Mouse (Mus musculus) lung, embryonic 14.5 days (tissue): Measurements from ENCODE around the gene Lin28a. TPM values are rescaled to one million over a fixed set of nuclear protein-coding genes. Genes with fewer than 3 reads are reported as not detected.

ENCODE experiments used
- ATAC-seq: fragments of 200-750 bp; cut with Nextera tagmentation; 2 replicates; pipeline ENCODE4 v1.8.0; 2017; ENCODE audit warnings: mild to moderate bottlenecking, moderate TSS enrichment, moderate library complexity; ENCODE audit not compliant: insufficient read depth
- DNase-seq: peaks from one replicate; pipeline ENCODE4 v3.0.0-alpha.2; 2015
- H3K27ac ChIP-seq: fragments of 300-500 bp; sonication (generic); 2 replicates; pipeline ENCODE4 v1.5.1; 2014; ENCODE audit warnings: low read depth, mild to moderate bottlenecking, moderate library complexity
- H3K27me3 ChIP-seq: fragments of 300-500 bp; sonication (generic); 2 replicates; pipeline ENCODE4 v1.6.1; 2014; ENCODE audit warnings: low read length, control low read depth; ENCODE audit not compliant: insufficient read depth
- H3K36me3 ChIP-seq: fragments of 300-500 bp; sonication (generic); 2 replicates; pipeline ENCODE4 v1.6.1; 2014; ENCODE audit warnings: control low read depth; ENCODE audit not compliant: insufficient read depth
- H3K4me1 ChIP-seq: fragments of 300-500 bp; sonication (generic); 2 replicates; pipeline ENCODE4 v1.6.1; 2014; ENCODE audit warnings: antibody characterized with exemption, control low read depth; ENCODE audit not compliant: insufficient read depth
- H3K4me2 ChIP-seq: fragments of 300-500 bp; sonication (generic); 2 replicates; pipeline ENCODE4 v1.6.1; 2014; ENCODE audit warnings: mild to moderate bottlenecking
- H3K4me3 ChIP-seq: fragments of 300-500 bp; sonication (generic); 2 replicates; pipeline ENCODE4 v1.5.1; 2014; ENCODE audit warnings: low read depth, low read length
- H3K9ac ChIP-seq: fragments of 300-500 bp; sonication (generic); 2 replicates; pipeline ENCODE4 v1.6.1; 2014
- H3K9me3 ChIP-seq: fragments of 300-500 bp; sonication (generic); 2 replicates; pipeline ENCODE4 v1.6.1; 2016; ENCODE audit warnings: low read depth, low read length, control low read depth
- CTCF ChIP-seq: IDR thresholded peaks from 2 replicates; pipeline ENCODE4 v1.5.1; 2016; ENCODE audit warnings: antibody characterized with exemption, low read depth
- WGBS: fragments of 180-500 bp; shearing (Covaris S2); extraction: QIAGEN DNeasy Blood & Tissue Kit; methylation state at CpG from one replicate; pipeline ENCODE4 v1.1.7; 2014; 5-methylcytosine and 5-hydroxymethylcytosine counted together
- polyA plus RNA-seq: library from polyadenylated mRNA; unstranded; fragments of >200 nt; fragmentation: Nextera tagmentation; extraction: Ambion mirVana; gene quantifications from 2 replicates; pipeline ENCODE4 v1.2.1, GENCODE M21; 2014

Lin28a gene
- polyA plus RNA-seq, 1 experiment from 2014 or later: not detected

DNA sequence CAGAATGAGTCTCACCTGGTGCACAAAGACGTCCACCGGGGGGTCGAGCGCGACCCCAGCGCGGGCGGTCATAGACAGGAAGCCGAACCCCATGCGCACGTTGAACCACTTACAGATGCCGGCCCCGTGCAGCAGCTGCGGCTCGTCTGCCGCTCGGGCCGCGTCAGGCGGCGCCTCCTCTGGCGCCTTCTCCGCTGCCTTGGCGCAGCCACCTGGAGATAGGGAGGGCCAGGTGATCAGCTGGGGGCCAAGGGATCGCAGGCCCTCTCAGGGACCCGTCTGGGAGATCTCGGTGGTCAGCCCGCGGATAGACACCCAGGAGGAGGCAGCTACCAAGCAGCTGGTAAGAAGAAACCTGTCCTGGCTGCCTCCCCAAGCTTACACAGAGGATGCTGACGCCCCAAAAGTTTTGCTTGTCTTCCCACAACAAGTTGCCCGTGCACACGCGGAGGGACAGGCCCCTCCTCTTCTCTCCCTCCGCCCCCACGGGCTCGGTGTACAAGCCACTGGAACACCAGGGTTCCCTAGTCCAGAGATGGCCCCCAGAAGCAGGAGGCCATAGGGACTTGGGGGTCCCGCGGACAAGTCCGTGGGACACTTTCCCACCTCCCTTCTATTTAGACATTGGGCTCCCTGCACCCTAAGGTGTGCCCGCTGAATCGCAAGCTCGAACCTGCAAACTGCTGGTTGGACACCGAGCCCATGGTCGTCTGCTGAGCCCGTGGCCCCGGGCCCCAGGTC lies 433 bp downstream of the Lin28a start:
- Histone ChIP-seq H3K27ac (no peak overlapping the region), H3K4me1 (no peaks in the 10 kb centered on the region), H3K9ac (no peak overlapping the region), H3K9me3 (no peaks in the 10 kb centered on the region), H3K4me2 (peak overlapping the region; percentile 45), H3K4me3 (peak overlapping the region; percentile 21), H3K36me3 (no peaks in the 10 kb centered on the region), H3K27me3 (peaks cover 42% of the 10 kb centered on the region)
- ATAC-seq (no peak), DNase-seq (no peak)
- WGBS: under 1% methylated on average over 46 of the region's 46 CpGs
- TF ChIP-seq CTCF: no peak

DNA sequence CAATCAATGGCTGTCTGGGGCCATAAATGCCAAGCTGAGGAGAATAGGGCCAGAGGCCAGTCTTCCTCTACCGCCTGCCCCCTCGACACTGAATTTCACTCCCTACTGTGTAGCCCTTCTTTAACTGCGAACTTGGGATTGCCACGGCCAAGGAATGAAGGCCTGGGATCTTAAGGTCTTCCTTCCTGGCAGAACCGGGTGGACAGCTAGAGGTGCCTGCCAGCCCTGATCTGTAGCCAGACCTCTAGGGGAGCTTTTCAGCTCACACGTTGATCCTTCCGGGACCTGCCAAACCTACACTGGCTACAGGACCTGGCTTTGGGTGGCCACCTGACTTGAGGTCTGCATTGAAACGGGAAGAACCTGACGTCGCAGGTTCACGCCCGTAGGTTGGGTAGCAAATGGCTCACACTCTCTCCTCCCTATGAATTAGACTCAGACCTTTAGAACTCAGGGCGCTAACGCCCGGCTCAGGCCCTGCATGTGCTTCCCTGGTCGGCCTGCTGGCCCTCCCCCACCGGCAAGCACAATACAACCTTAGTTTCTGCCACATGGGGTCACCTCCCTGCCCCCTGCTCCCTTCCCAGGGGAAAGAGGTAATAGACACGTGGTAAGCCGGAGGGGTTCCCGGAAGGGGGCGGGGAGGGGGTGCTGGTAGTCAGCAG lies 1.3 kb downstream of the Lin28a start:
- no peaks in the 10 kb centered on the region for H3K36me3 ChIP-seq
- WGBS: 5% methylated on average over 21 of the region's 21 CpGs
- no peak for ATAC-seq
- no peak for TF ChIP-seq CTCF
- peak overlapping the region; percentile 21 for H3K4me3 ChIP-seq
- no peak for DNase-seq
- H3K4me1 ChIP-seq: no peaks in the 10 kb centered on the region
- peak overlapping the region; percentile 45; the same call in 1 of the 2 replicates for H3K4me2 ChIP-seq
- H3K27ac ChIP-seq: no peak overlapping the region
- H3K9me3 ChIP-seq: no peaks in the 10 kb centered on the region
- H3K27me3 ChIP-seq: peaks cover 44% of the 10 kb centered on the region
- H3K9ac ChIP-seq: no peak overlapping the region

DNA sequence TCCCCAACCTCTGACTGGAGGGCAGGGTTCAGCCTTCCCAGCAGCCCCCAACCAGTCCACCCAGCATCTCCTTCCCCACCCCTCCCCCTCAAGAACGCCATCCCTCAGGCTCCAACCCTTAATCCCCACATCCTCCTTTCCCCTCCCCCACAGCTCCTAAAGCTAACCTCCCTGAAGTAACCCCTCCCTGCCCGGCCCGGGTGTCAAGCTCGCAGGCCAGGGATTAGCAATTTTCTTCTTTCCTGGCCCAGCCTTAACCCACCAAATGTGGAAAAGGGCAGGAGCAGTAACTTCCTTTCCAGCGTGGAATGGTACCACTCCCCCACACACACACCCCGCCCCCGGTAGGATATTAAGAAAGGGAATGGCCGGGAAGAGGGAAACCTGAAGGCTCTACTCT lies 1.9 kb downstream of the Lin28a start:
- Histone ChIP-seq H3K27ac (no peak overlapping the region), H3K4me2 (no peak overlapping the region), H3K27me3 (peaks cover 45% of the 10 kb centered on the region), H3K9ac (no peak overlapping the region), H3K9me3 (no peaks in the 10 kb centered on the region), H3K4me3 (no peak overlapping the region), H3K36me3 (no peaks in the 10 kb centered on the region), H3K4me1 (no peaks in the 10 kb centered on the region)
- ATAC-seq: no peak
- TF ChIP-seq CTCF: no peak
- no peak for DNase-seq
- 3% methylated on average over 8 of the region's 8 CpGs for WGBS

DNA sequence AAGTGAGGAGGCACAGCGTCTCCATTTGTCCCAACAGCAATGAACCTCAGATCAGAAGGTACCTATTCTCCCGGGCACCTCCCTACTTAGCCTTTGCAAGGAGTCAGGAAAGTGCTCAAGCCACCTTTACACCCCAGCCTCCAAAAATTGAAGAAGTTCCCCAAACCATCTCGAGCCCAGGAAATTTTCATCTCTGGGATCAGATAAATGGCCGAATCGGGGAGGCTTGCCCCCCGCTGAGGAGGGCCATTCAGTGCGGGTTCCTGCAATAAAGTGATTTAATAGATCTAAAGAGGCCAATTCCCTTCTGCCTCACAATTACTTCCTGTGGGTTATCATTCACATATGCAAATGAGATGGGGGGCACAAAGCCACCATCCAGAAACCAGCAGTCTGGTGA lies 2.4 kb downstream of the Lin28a start:
- Histone ChIP-seq H3K4me2 (no peak overlapping the region), H3K9me3 (no peaks in the 10 kb centered on the region), H3K27ac (no peak overlapping the region), H3K36me3 (no peaks in the 10 kb centered on the region), H3K4me1 (no peaks in the 10 kb centered on the region), H3K4me3 (no peak overlapping the region), H3K27me3 (peaks cover 45% of the 10 kb centered on the region), H3K9ac (no peak overlapping the region)
- DNase-seq (no peak), ATAC-seq (no peak)
- 14% methylated on average over 7 of the region's 7 CpGs for WGBS
- no peak for TF ChIP-seq CTCF

DNA sequence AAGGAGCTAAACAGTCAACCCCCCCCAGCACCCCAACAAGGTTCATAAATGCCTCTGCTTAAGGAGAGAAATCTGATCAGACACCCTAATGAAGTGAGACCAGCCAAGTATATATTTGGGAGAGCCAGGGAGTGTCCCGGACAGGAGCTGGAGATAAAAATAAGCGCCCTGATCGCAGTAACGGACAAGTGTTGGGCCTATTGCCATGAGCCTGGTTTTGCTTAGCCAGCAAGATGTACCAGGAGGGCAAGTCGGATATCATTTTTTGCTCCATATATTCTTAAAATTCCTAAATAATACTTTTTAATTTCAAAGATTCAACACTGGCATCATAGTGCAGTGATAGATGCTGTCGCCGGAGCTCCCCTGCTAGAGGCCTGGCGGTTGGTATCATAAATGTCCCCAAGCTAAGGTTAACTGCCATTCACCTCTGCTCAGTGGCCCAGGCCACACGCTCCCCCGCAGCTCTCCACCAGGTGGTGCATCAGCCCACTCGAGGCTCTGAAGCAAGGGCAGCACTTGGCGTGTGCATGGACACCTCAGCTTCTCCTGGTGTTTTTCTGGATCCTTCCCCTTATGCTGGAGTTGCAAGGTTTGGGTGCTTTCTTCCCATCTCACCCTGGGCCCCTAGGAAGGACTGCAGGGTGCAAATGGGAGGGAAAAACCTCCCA lies 5.6 kb downstream of the Lin28a start:
- ATAC-seq (no peak), DNase-seq (no peak)
- peak; percentile 66 for TF ChIP-seq CTCF
- Histone ChIP-seq H3K4me2 (no peak overlapping the region), H3K36me3 (no peaks in the 10 kb centered on the region), H3K4me3 (no peak overlapping the region), H3K9me3 (no peaks in the 10 kb centered on the region), H3K27me3 (peaks cover 22% of the 10 kb centered on the region), H3K27ac (no peak overlapping the region), H3K4me1 (no peaks in the 10 kb centered on the region), H3K9ac (no peak overlapping the region)
- 39% methylated on average over 12 of the region's 12 CpGs for WGBS

DNA sequence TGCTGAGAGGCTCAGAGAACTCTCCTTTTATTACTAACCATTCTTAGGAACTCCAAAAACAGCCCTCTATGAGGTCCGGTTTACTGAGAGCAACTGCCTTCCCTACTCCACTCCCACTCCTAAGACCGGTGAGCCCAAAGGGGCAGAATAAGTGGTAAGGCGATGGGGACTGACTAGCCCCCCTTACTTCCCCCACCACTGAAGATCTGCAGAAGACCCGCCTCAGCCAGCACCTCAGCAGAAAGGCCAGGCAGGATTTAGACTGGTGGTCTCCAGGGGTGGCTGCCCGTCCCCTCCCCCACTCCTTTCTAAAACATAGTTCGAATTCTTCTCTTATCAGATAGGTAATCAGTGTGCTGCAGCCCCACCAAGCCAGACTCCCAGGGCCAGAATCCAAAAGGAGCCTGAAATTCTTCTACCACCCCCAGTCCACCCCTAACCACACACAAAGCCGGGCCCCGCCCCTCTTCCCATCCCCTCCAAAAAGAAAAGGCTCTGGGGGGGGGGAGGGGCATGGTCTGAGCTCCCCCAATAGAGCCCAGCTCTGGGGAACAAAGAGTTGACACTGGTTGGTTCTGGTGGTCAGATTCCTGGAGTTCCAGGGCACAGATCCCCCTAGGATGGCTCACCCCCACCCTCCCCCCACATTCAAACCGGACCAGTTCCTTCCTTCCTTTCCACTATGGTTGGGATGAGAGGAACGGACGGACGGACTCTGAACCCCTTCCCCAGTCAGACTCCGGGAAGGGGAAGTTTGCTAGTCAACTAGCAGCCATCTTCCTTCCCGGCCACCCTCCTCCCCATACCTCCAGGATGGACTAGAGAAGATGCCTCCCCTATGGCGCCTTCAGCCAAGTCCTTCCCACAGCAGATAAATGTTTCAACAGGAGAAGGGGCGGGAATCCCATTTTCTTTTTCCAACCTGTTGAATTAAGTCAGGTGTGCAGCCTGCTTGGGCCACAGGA lies 6.9 kb downstream of the Lin28a start:
- WGBS: 8% methylated on average over 16 of the region's 16 CpGs
- H3K4me3 ChIP-seq: no peak overlapping the region
- peak overlapping the region; percentile 72 for H3K27ac ChIP-seq
- no peaks in the 10 kb centered on the region for H3K36me3 ChIP-seq
- no peak overlapping the region for H3K9ac ChIP-seq
- no peaks in the 10 kb centered on the region for H3K4me1 ChIP-seq
- ATAC-seq (peak; percentile 58; the same call in 1 of the 2 replicates), DNase-seq (peak; percentile 59)
- peaks cover 9% of the 10 kb centered on the region for H3K27me3 ChIP-seq
- no peaks in the 10 kb centered on the region for H3K9me3 ChIP-seq
- peak overlapping the region; percentile 26; the same call in 1 of the 2 replicates for H3K4me2 ChIP-seq
- TF ChIP-seq CTCF: no peak
